Mouse (Mus musculus): ENCODE measurements around the gene Anapc15-ps.

GRCm38 (mm10) chr10:95712221-95712620 is 39.0 kb upstream of the Anapc15-ps start:
- TF ChIP-seq CTCF (IDR thresholded peaks at IDR 0.05; ENCODE audit: low read depth, low read length) (no peak), POLR2A (IDR thresholded peaks at IDR 0.05; ENCODE audit: borderline replicate concordance, low read depth, low read length) (no peak)
